Mouse (Mus musculus): ENCODE results near the gene Ckap5. TPM values are rescaled to one million over a fixed set of nuclear protein-coding genes. Genes with fewer than 3 reads are reported as not detected.
A peak's percentile ranks its signal among the peaks of the same experiment; 100 is the strongest.
"Not testable (repeated sequence)": the region's sequence is repeated elsewhere in the genome, so short reads cannot be mapped to it uniquely, and the experiment has no call there.

Gene Ckap5
- polyA plus RNA-seq (2014; fragmentation: Nextera tagmentation; extraction: Ambion mirVana): 96.3 and 106 TPM in 2 replicates

DNA sequence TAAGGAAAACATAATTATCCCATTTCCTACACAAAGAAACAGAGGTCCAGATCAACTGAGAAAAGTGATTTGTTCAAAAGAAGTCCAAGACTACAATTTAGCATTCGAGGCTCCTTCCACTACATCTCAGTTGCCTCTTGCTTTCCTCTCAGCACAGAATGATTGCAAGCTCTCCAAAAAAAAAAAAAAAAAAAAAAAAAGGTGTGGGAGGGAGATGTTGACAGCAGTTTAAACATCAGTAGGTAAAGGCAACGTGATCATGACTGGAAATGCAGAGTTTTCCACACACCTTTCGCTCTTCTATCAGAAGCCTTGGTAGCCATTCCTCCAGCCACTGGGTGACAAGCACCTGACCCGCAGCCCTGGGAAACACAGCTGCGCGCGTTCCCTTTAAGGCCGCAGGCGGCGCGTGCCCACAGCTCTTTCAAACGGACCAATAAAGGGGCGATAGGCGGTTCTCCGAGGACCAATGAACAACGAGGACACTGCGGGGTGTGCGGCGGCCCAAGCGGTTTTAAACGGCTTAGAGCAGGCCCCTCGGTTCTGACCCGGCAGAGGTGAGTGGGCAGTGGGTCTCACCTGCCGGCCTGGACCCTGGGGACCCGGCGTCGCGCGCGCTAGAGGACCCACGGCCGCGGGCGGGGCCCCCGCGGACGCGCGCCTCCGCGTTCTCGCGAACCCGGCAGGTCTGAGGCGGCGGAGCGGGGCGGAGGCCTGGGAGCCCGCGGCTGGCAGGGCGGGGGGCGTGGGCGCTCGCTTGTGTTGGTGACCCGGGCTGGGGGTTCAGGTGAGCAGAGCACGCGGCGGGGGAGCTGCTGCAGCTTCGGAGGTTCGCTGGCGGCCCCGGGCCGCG, at the start of gene Ckap5:
Gene Ckap5 (plus strand): TSS at position 469 of the 853 bp plus-strand sequence.
- Histone ChIP-seq H3K9ac (peak within 1 kb of the TSS; percentile 96), H3K27me3 (ENCODE audit: insufficient read depth, low read length) (no peaks in the 10 kb centered on the region), H3K4me1 (ENCODE audit: insufficient read depth) (no peaks in the 10 kb centered on the region), H3K27ac (ENCODE audit: low read depth) (peak within 1 kb of the TSS; percentile 87), H3K9me3 (ENCODE audit: low read depth, low read length) (no peaks in the 10 kb centered on the region), H3K4me3 (ENCODE audit: low read depth, low read length) (peak within 1 kb of the TSS; percentile 99), H3K36me3 (ENCODE audit: insufficient read depth) (peaks cover 8% of the 10 kb centered on the region; the same call in 1 of the 2 replicates), H3K4me2 (peak within 1 kb of the TSS; percentile 75)
- WGBS: under 1% methylated on average over 60 of the region's 64 CpGs
- ATAC-seq (ENCODE audit: insufficient read depth): peak; percentile 100
- TF ChIP-seq CTCF (IDR thresholded peaks at IDR 0.05; ENCODE audit: low read depth): peak; percentile 58
- peak; percentile 97 for DNase-seq

DNA sequence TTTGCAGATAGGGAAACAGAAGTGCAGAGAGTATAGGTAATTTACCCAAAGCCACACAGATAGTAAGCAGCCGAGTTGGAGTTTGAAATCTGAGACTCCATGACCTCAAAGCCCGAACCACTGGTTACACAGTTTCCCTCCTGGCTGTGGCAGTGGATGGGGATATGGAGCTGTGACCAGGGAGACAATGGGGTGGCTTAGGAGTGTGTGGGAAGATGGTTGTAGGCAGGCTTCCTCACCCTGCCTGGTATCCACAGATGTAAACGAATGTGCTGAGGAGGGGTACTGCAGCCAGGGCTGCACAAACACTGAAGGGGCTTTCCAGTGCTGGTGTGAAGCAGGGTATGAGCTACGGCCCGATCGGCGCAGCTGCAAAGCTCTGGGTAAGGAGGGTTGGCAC, 49.7 kb upstream of the Ckap5 start:
- no peak for TF ChIP-seq CTCF (IDR thresholded peaks at IDR 0.05; ENCODE audit: low read depth)
- H3K4me1 ChIP-seq (ENCODE audit: insufficient read depth): no peaks in the 10 kb centered on the region
- no peak overlapping the region for H3K4me2 ChIP-seq
- no peak for ATAC-seq (ENCODE audit: insufficient read depth)
- no peaks in the 10 kb centered on the region for H3K27me3 ChIP-seq (ENCODE audit: insufficient read depth, low read length)
- H3K36me3 ChIP-seq (ENCODE audit: insufficient read depth): peaks cover 91% of the 10 kb centered on the region
- no peak overlapping the region for H3K9ac ChIP-seq
- no peak for DNase-seq
- H3K4me3 ChIP-seq (ENCODE audit: low read depth, low read length): no peak overlapping the region
- 73% methylated on average over 7 of the region's 7 CpGs for WGBS
- no peak overlapping the region for H3K27ac ChIP-seq (ENCODE audit: low read depth)
- H3K9me3 ChIP-seq (ENCODE audit: low read depth, low read length): no peaks in the 10 kb centered on the region

DNA sequence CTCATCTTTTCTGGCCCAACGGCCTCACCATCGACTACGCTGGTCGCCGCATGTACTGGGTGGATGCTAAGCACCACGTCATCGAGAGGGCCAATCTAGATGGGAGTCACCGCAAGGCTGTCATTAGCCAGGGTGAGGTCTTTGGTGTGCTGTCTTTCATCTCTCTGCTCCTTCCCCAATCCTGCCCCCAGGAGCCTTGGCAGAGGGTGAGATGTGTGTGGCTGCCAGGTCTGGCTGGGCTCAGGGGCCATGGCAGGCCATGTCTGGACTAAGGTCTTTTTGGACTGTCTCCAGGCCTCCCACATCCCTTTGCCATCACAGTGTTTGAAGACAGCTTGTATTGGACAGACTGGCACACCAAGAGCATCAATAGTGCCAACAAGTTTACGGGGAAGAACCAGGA, 46.2 kb upstream of the Ckap5 start:
- TF ChIP-seq CTCF (IDR thresholded peaks at IDR 0.05; ENCODE audit: low read depth): no peak
- ATAC-seq (ENCODE audit: insufficient read depth): 0 out of 2 replicates have a peak, but pooled peaks have one; percentile 25
- H3K4me3 ChIP-seq (ENCODE audit: low read depth, low read length): no peak overlapping the region
- DNase-seq: no peak
- no peak overlapping the region for H3K27ac ChIP-seq (ENCODE audit: low read depth)
- no peaks in the 10 kb centered on the region for H3K4me1 ChIP-seq (ENCODE audit: insufficient read depth)
- no peak overlapping the region for H3K4me2 ChIP-seq
- H3K27me3 ChIP-seq (ENCODE audit: insufficient read depth, low read length): no peaks in the 10 kb centered on the region
- 93% methylated on average over 9 of the region's 9 CpGs for WGBS
- H3K9ac ChIP-seq: no peak overlapping the region
- H3K36me3 ChIP-seq (ENCODE audit: insufficient read depth): peaks cover 86% of the 10 kb centered on the region
- H3K9me3 ChIP-seq (ENCODE audit: low read depth, low read length): no peaks in the 10 kb centered on the region

DNA sequence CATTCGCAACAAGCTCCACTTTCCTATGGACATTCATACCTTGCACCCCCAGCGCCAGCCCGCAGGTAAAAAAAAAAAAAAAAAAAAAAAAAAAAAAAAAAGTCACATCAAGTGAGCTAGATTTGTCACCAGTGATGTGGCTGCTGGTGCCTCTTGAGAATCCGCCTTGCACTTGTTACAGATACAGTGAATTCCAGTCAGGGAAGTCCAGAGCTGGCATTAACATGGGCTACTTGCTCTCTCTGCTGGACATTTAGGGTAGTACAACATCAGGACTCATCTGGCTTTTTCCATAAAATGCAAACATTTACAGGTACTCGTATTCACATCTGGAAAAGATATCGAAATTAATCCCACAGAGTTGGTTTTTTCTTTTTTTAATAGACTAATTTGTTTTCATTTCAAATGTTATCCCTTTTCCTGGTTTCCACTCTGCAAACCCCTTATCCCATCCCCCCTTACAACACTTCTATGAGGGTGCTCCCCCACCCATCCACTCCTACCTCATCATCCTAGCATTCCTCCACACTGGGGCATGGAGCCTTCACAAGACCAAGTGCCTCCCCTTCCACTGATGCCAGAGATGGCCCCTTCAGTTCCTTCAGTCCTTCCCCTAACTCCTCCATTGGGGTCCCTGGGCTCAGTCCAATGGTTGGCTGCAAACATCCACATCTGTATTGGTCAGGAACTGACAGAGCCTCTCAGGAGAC, 45.6 kb upstream of the Ckap5 start:
- 57% methylated on average over 6 of the region's 6 CpGs for WGBS
- TF ChIP-seq CTCF (IDR thresholded peaks at IDR 0.05; ENCODE audit: low read depth): peak; percentile 82
- DNase-seq: peak; percentile 91

DNA sequence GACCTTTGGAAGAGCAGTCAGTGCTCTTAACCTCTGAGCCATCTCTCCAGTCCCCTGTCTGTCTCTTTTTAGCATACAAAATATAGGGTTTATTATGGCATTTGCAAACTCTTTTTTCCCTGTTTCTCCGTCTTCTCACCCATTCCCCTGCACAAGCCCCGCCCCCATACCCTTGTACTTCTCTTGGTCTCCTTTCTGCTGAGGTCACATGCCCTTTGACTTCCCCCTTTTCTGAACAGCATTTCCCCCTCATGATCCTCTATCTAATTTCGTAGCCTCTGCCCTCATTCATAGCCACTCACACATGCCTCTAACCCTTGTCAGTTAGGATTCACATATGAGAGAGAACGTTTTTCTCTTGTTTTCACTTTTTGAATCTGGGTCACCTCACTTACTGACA, 41.9 kb upstream of the Ckap5 start:
- H3K36me3 ChIP-seq (ENCODE audit: insufficient read depth): peaks cover 85% of the 10 kb centered on the region
- no peak overlapping the region for H3K4me2 ChIP-seq
- H3K4me3 ChIP-seq (ENCODE audit: low read depth, low read length): no peak overlapping the region
- H3K27ac ChIP-seq (ENCODE audit: low read depth): no peak overlapping the region
- TF ChIP-seq CTCF (IDR thresholded peaks at IDR 0.05; ENCODE audit: low read depth): no peak
- H3K27me3 ChIP-seq (ENCODE audit: insufficient read depth, low read length): no peaks in the 10 kb centered on the region
- no peak for ATAC-seq (ENCODE audit: insufficient read depth)
- no peaks in the 10 kb centered on the region for H3K9me3 ChIP-seq (ENCODE audit: low read depth, low read length)
- WGBS: 79% methylated on average over 4 of the region's 4 CpGs
- no peak for DNase-seq
- H3K9ac ChIP-seq: no peak overlapping the region
- no peaks in the 10 kb centered on the region for H3K4me1 ChIP-seq (ENCODE audit: insufficient read depth)

More for the DNA sequence above, 45.6 kb upstream of the Ckap5 start:
- Histone ChIP-seq H3K27me3 (ENCODE audit: insufficient read depth, low read length) (no peaks in the 10 kb centered on the region), H3K9ac (no peak overlapping the region), H3K4me1 (ENCODE audit: insufficient read depth) (no peaks in the 10 kb centered on the region), H3K36me3 (ENCODE audit: insufficient read depth) (peaks cover 86% of the 10 kb centered on the region), H3K4me2 (no peak overlapping the region), H3K27ac (ENCODE audit: low read depth) (no peak overlapping the region), H3K4me3 (ENCODE audit: low read depth, low read length) (no peak overlapping the region), H3K9me3 (ENCODE audit: low read depth, low read length) (no peaks in the 10 kb centered on the region)
- ATAC-seq (ENCODE audit: insufficient read depth): peak; percentile 80

DNA sequence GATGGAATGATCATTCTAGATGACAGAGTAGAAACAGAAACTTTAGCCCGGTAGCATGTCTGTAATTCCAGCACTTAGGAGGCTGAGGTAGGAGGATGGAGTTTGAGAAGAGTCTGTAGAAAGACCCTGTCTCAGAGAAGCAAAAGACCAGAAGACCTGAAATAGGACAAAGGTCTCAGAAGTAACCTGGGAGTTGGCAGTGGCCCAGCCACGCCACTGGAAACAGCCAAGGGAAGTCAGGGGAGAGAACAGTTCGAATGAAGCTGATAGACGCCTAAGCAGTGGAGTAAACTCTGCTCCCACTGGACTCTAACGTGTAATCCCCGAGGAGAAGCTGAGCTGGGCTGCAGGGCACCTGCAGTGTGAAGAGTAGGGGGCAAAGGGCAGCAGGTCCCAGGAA, 41.3 kb upstream of the Ckap5 start:
- Histone ChIP-seq H3K27ac (ENCODE audit: low read depth) (no peak overlapping the region), H3K4me2 (no peak overlapping the region), H3K36me3 (ENCODE audit: insufficient read depth) (peaks cover 85% of the 10 kb centered on the region), H3K4me1 (ENCODE audit: insufficient read depth) (no peaks in the 10 kb centered on the region), H3K9ac (no peak overlapping the region), H3K9me3 (ENCODE audit: low read depth, low read length) (no peaks in the 10 kb centered on the region), H3K4me3 (ENCODE audit: low read depth, low read length) (no peak overlapping the region), H3K27me3 (ENCODE audit: insufficient read depth, low read length) (no peaks in the 10 kb centered on the region)
- no peak for DNase-seq
- 79% methylated on average over 6 of the region's 6 CpGs for WGBS
- no peak for ATAC-seq (ENCODE audit: insufficient read depth)
- no peak for TF ChIP-seq CTCF (IDR thresholded peaks at IDR 0.05; ENCODE audit: low read depth)

DNA sequence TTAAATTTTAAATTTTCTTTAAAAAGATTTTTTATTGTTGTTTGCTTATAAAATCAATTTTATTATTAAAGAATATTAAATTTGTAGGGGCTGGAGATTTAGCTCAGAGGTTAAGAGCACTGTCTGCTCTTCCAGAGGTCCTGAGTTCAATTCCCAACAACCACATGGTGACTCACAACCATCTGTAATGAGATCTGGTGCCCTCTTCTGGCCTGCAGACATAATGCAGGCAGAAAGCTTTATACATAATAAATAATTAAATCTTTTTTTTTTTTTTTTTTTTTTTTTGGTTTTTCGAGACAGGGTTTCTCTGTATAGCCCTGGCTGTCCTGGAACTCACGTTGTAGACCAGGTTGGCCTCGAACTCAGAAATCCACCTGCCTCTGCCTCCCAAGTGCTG, 39.3 kb upstream of the Ckap5 start:
- H3K4me2 ChIP-seq; H3K27me3 ChIP-seq (ENCODE audit: insufficient read depth, low read length); H3K27ac ChIP-seq (ENCODE audit: low read depth); ATAC-seq (ENCODE audit: insufficient read depth); H3K9ac ChIP-seq; DNase-seq; H3K4me1 ChIP-seq (ENCODE audit: insufficient read depth); H3K4me3 ChIP-seq (ENCODE audit: low read depth, low read length); H3K9me3 ChIP-seq (ENCODE audit: low read depth, low read length): not testable (repeated sequence)
- peak; percentile 58 for TF ChIP-seq CTCF (IDR thresholded peaks at IDR 0.05; ENCODE audit: low read depth)
- WGBS: 50% methylated on average over 3 of the region's 3 CpGs
- peaks cover 86% of the 10 kb centered on the region for H3K36me3 ChIP-seq (ENCODE audit: insufficient read depth)

Measured in lung, embryonic 14.5 days (tissue).